Mouse (Mus musculus) lung, postnatal 0 days (tissue): ENCODE data around the gene Scube3.

ENCODE experiments used
- CTCF ChIP-seq: IDR thresholded peaks from 2 replicates; pipeline ENCODE4 v1.5.1; 2016; ENCODE audit warnings: antibody characterized with exemption, mild to moderate bottlenecking
- EP300 ChIP-seq: IDR thresholded peaks from 2 replicates; pipeline ENCODE4 v1.6.1; 2016; ENCODE audit warnings: antibody characterized with exemption, mild to moderate bottlenecking, control low read depth

DNA sequence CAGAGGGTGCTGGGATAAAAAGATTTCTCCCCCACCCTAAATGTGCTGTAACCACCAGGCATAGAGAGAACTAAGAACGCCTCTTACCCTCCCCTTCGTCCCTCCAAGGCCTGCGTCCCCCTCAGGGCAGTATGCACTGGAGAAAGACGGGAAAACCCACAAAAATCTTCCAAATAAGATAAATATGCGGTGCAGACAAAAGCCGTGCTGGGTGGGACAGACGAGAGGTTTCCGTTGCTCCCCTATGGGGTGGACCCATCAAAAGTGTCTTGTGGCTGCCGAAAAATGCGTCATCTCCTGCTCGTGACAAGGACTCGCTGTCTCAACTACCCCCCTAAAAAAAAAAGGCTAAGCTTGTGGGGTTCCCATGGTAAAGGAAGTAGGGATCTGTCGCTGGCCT lies 19.0 kb upstream of the Scube3 start:
- TF ChIP-seq CTCF: no peak
- no peak for TF ChIP-seq EP300
